Comparison of ENCODE assay signal across 27 mouse cellular contexts in the genomic region with DNA sequence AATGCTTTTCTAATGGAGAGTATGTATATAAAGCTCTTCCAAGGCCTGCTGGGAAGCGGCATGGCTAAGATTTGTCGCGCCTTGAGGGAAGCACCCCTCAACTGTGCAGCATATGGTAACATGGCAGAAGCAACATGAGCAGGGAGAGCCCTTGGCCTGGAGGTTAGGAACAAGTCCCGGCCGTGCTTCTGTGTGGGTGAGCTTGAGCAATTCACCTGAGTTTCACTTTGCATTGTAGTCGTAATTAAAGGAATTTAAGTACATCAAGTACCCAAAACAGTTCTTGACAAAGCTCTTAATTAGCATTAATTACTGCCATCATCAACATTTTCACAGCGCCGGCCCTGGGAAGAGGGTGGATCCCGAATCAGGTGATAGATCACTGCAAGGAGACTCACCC. TPM values are rescaled to one million over a fixed set of nuclear protein-coding genes. Genes with fewer than 3 reads are reported as not detected.
DNase-seq lines count a peak whose midpoint lies in the region; ATAC-seq and TF ChIP-seq lines count a peak whose summit lies in the region.
"Had no signal": no experiment of that assay in that cellular context is flagged by ENCODE, and none has a peak within 500 bp of the region (broad histone marks: within the 10 kb centered on the region; RNA-seq: fewer than 3 reads in every experiment).

No protein-coding gene starts in this region.

- no peak overlapping the region for H3K4me3 ChIP-seq in gastrocnemius, adult 2 months
- H3K4me3 ChIP-seq in ES-Bruce4 (ENCODE audit: low read depth, low read length) = no peak overlapping the region
- no peak overlapping the region for H3K4me3 ChIP-seq in left cerebral cortex, adult 2 months
- H3K4me3 ChIP-seq: embryonic facial prominence, embryonic 13.5 days; heart, embryonic 15.5 days; limb, embryonic 12.5 days; lung, embryonic 15.5 days; megakaryocyte, embryonic 14.5 days; midbrain, embryonic 12.5 days; myocyte; neural tube, embryonic 12.5 days had no signal

- peak overlapping the region; percentile 38; the same call in 1 of the 2 replicates for H3K27ac ChIP-seq in gastrocnemius, adult 2 months
- 0 out of 2 replicates have a peak overlapping the region, but pooled peaks have one; percentile 33 for H3K27ac ChIP-seq in ES-Bruce4 (ENCODE audit: insufficient read depth, low read length)
- H3K27ac ChIP-seq in left cerebral cortex, adult 2 months = no peak overlapping the region
- H3K27ac ChIP-seq: heart, embryonic 15.5 days; limb, embryonic 12.5 days; midbrain, embryonic 12.5 days; neural tube, embryonic 12.5 days had no signal

- H3K9me3 ChIP-seq in ES-Bruce4 (replicated peaks; ENCODE audit: control insufficient read depth, insufficient read depth, low read length, poor library complexity, severe bottlenecking) = peaks cover 10% of the 10 kb centered on the region
- H3K9me3 ChIP-seq: embryonic facial prominence, embryonic 13.5 days; heart, embryonic 15.5 days; limb, embryonic 12.5 days; lung, embryonic 15.5 days; megakaryocyte, embryonic 14.5 days; midbrain, embryonic 12.5 days; neural tube, embryonic 12.5 days had no signal

- intact Hi-C loops in gastrocnemius, adult 2 months (cut with DNase I) = no loop called here
- intact Hi-C loops in gastrocnemius, postnatal 36 days (cut with DNase I) = no loop called here
- intact Hi-C loops in left cerebral cortex, adult 2 months (cut with DNase I) = no loop called here

- H3K36me3 ChIP-seq in ES-Bruce4 (ENCODE audit: control insufficient read depth, insufficient read depth, low read length, poor library complexity, severe bottlenecking) = no peaks in the 10 kb centered on the region

- no peak for TF ChIP-seq POLR2A in ES-Bruce4 (IDR thresholded peaks at IDR 0.05; ENCODE audit: insufficient read depth, low read length)

- no peak overlapping the region for H3K9ac ChIP-seq in ES-Bruce4 (ENCODE audit: low read depth, poor library complexity, severe bottlenecking)
- H3K9ac ChIP-seq: embryonic facial prominence, embryonic 13.5 days; heart, embryonic 15.5 days; limb, embryonic 12.5 days; lung, embryonic 15.5 days; midbrain, embryonic 12.5 days; neural tube, embryonic 12.5 days had no signal

- no peaks in the 10 kb centered on the region for H3K27me3 ChIP-seq in ES-Bruce4 (ENCODE audit: control insufficient read depth, insufficient read depth, low read length, poor library complexity, severe bottlenecking)
- H3K27me3 ChIP-seq: CH12.LX; embryonic facial prominence, embryonic 13.5 days; heart, embryonic 15.5 days; limb, embryonic 12.5 days; lung, embryonic 15.5 days; midbrain, embryonic 12.5 days; neural tube, embryonic 12.5 days had no signal

- peak; percentile 58; the same call in 1 of the 2 replicates for ATAC-seq in cerebellum, adult (ENCODE audit: insufficient number of reproducible peaks, low FRiP score, low TSS enrichment)
- ATAC-seq: activated CD4-positive, CD25-positive, alpha-beta regulatory T cell, adult 4 months; forebrain, embryonic 14.5 days; hindbrain, embryonic 16.5 days had no signal

- H3K4me1 ChIP-seq in ES-Bruce4 (ENCODE audit: control insufficient read depth, insufficient read depth, low read length) = peaks cover 2% of the 10 kb centered on the region
- H3K4me1 ChIP-seq: limb, embryonic 12.5 days; lung, embryonic 15.5 days; midbrain, embryonic 12.5 days; neural tube, embryonic 12.5 days had no signal

- TF ChIP-seq CTCF in gastrocnemius, adult 2 months (IDR thresholded peaks at IDR 0.05) = no peak
- TF ChIP-seq CTCF in ES-Bruce4 (IDR thresholded peaks at IDR 0.05; ENCODE audit: low read depth, low read length) = no peak
- TF ChIP-seq CTCF in left cerebral cortex, adult 2 months (IDR thresholded peaks at IDR 0.05) = no peak

- no peak for DNase-seq in cerebellum, adult 11-12 months
- DNase-seq in gastrocnemius, adult 2 months = no peak
- DNase-seq in gastrocnemius, postnatal 36 days = no peak
- peak; percentile 47 for DNase-seq in brain, adult 2 months (ENCODE audit: low read depth, low spot score)
- no peak for DNase-seq in urinary bladder, adult 18-20 months (ENCODE audit: low spot score in 2 of 2)
- DNase-seq in left cerebral cortex, adult 2 months (ENCODE audit: extremely low spot score in 1 of 2, low spot score in 2 of 2) = no peak
- DNase-seq: cerebellum, postnatal 36 days; embryo, embryonic 11 days; kidney, adult 11 months; kidney, postnatal 14 days; layer of hippocampus, adult 9-11 months; lung, postnatal 4 days; right cerebral cortex, postnatal 4 days had no signal

- peak; percentile 79 for TF ChIP-seq EP300 in ES-Bruce4 (IDR thresholded peaks at IDR 0.05; ENCODE audit: insufficient read depth, low read depth, low read length)

RNA-seq across cellular contexts. Expression of a gene that starts 32.9 kb away (rescaled TPM):
- total RNA-seq in gastrocnemius, adult 2 months (2021) = 10 to 100 TPM; 26.4 to 28.4 TPM
- total RNA-seq in gastrocnemius, postnatal 36 days (2021) = 10 to 100 TPM; 22.2 to 25.6 TPM
- 36.5 and 40.3 TPM in 2 replicates for polyA plus RNA-seq in ES-Bruce4 (2011; ENCODE audit: insufficient read depth, insufficient read length, low read depth, missing spikeins)
- 100 to 1,000 TPM; 101 to 102 TPM for total RNA-seq in left cerebral cortex, adult 2 months (2021)
